Mouse (Mus musculus) MEL (cell line): ENCODE measurements around the gene Krtap4-7. TPM values are rescaled to one million over a fixed set of nuclear protein-coding genes. Genes with fewer than 3 reads are reported as not detected.

Source experiments
- DNase-seq: peaks from one replicate; pipeline ENCODE4 v3.0.0; 2011; ENCODE audit warnings: low read depth, low spot score
- H3K27ac ChIP-seq: 2 replicates; pipeline ENCODE4 v1.5.1; 2012; ENCODE audit warnings: low read depth, mild to moderate bottlenecking, control low read depth, low read length, moderate library complexity; ENCODE audit not compliant: control insufficient read depth
- H3K27me3 ChIP-seq, 2 experiments: fragments of 150-350 bp in 1 of 2; sonication (generic) in 1 of 2; 2 replicates each; pipeline ENCODE4 v1.6.1; 2012; ENCODE audit warnings: low read length in 2 of 2, mild to moderate bottlenecking in 2 of 2, improper control_type of control experiment in 1 of 2, moderate library complexity in 1 of 2; ENCODE audit not compliant: insufficient read depth in 2 of 2, control insufficient read depth in 1 of 2
- H3K36me3 ChIP-seq, 2 experiments: 2 replicates each; pipeline ENCODE4 v1.6.1; 2012 to 2014; ENCODE audit warnings: low read length in 2 of 2, improper control_type of control experiment in 1 of 2, inconsistent platforms in 1 of 2, mild to moderate bottlenecking in 1 of 2; ENCODE audit not compliant: insufficient read depth in 2 of 2, control insufficient read depth in 1 of 2
- H3K4me1 ChIP-seq, 2 experiments: fragments of 150-350 bp in 1 of 2; sonication (generic) in 1 of 2; 2 replicates each; pipeline ENCODE4 v1.6.1; 2012; ENCODE audit warnings: low read length in 2 of 2, improper control_type of control experiment in 1 of 2, mild to moderate bottlenecking in 1 of 2; ENCODE audit not compliant: insufficient read depth in 2 of 2, control insufficient read depth in 1 of 2
- H3K4me3 ChIP-seq, 2 experiments: fragments of 150-350 bp in 1 of 2; sonication (generic) in 1 of 2; 2 replicates each; pipeline ENCODE4 v1.5.1; 2012; ENCODE audit warnings: low read depth in 2 of 2, low read length in 2 of 2, mild to moderate bottlenecking in 2 of 2, moderate library complexity in 2 of 2, control low read depth in 1 of 2, improper control_type of control experiment in 1 of 2; ENCODE audit not compliant: control insufficient read depth in 1 of 2, insufficient read depth in 1 of 2
- H3K79me2 ChIP-seq: 2 replicates; pipeline ENCODE4 v1.6.1; 2012; ENCODE audit warnings: mild to moderate bottlenecking, low read length, moderate library complexity; ENCODE audit not compliant: control insufficient read depth, poor library complexity, insufficient read depth
- H3K9ac ChIP-seq: 2 replicates; pipeline ENCODE4 v1.6.1; 2012; ENCODE audit warnings: low read depth, mild to moderate bottlenecking, control low read depth, low read length, moderate library complexity; ENCODE audit not compliant: control insufficient read depth, poor library complexity, severe bottlenecking
- H3K9me3 ChIP-seq: fragments of 150-350 bp; sonication (generic); replicated peaks from 2 replicates; pipeline ENCODE4 v1.6.1; 2012; ENCODE audit warnings: mild to moderate bottlenecking, low read length, improper control_type of control experiment, moderate library complexity; ENCODE audit not compliant: insufficient read depth
- CHD1 ChIP-seq: IDR thresholded peaks from 2 replicates; pipeline ENCODE4 v1.6.1; 2012; ENCODE audit warnings: low read depth, mild to moderate bottlenecking, inconsistent platforms, low read length, improper control_type of control experiment
- CTCF ChIP-seq, 3 experiments: IDR thresholded peaks in 2 of 3; conservative IDR thresholded peaks in 1 of 3; 2 replicates each; pipeline ENCODE4 v1.5.1; 2011 to 2012; ENCODE audit warnings: low read length in 3 of 3, low read depth in 2 of 3, mild to moderate bottlenecking in 2 of 3, improper control_type of control experiment in 1 of 3, inconsistent platforms in 1 of 3, mixed read lengths in 1 of 3, moderate library complexity in 1 of 3; ENCODE audit not compliant: control insufficient read depth in 1 of 3, insufficient read depth in 1 of 3, poor library complexity in 1 of 3, severe bottlenecking in 1 of 3
- ELF1 ChIP-seq: IDR thresholded peaks from 2 replicates; pipeline ENCODE4 v1.6.1; 2014; ENCODE audit warnings: low read depth, mild to moderate bottlenecking, inconsistent platforms, low read length, improper control_type of control experiment, moderate library complexity
- EP300 ChIP-seq, 2 experiments: IDR thresholded peaks; 2 replicates each; pipeline ENCODE4 v1.6.1; 2011; ENCODE audit warnings: improper control_type of control experiment in 2 of 2, low read length in 2 of 2, low read depth in 1 of 2, mild to moderate bottlenecking in 1 of 2
- GATA1 ChIP-seq: IDR thresholded peaks from 2 replicates; pipeline ENCODE4 v1.6.1; 2011; ENCODE audit warnings: low read depth, low read length, improper control_type of control experiment
- JUND ChIP-seq: IDR thresholded peaks from 2 replicates; pipeline ENCODE4 v1.6.1; 2011; ENCODE audit warnings: low read depth, mild to moderate bottlenecking, improper control_type of control experiment, low read length
- MAX ChIP-seq: IDR thresholded peaks from 2 replicates; pipeline ENCODE4 v1.6.1; 2011; ENCODE audit warnings: low read length, improper control_type of control experiment
- MEF2A ChIP-seq: IDR thresholded peaks from 2 replicates; pipeline ENCODE4 v1.6.1; 2014; ENCODE audit warnings: low read depth, mild to moderate bottlenecking, inconsistent platforms, low read length, improper control_type of control experiment; ENCODE audit not compliant: poor library complexity, insufficient replicate concordance, severe bottlenecking; ENCODE audit errors: extremely low read depth
- MXI1 ChIP-seq: IDR thresholded peaks from 2 replicates; pipeline ENCODE4 v1.6.1; 2011; ENCODE audit warnings: mild to moderate bottlenecking, low read depth, low read length, improper control_type of control experiment
- MYB ChIP-seq: IDR thresholded peaks from 2 replicates; pipeline ENCODE4 v1.6.1; 2011; ENCODE audit warnings: mild to moderate bottlenecking, low read depth, low read length, improper control_type of control experiment
- NELFE ChIP-seq: IDR thresholded peaks from 2 replicates; pipeline ENCODE4 v1.6.1; 2011; ENCODE audit warnings: low read depth, low read length, improper control_type of control experiment
- RAD21 ChIP-seq: IDR thresholded peaks from 2 replicates; pipeline ENCODE4 v1.6.1; 2011; ENCODE audit warnings: mild to moderate bottlenecking, low read depth, low read length, improper control_type of control experiment
- TAL1 ChIP-seq: IDR thresholded peaks from 2 replicates; pipeline ENCODE4 v1.6.1; 2012; ENCODE audit warnings: mild to moderate bottlenecking, inconsistent platforms, low read length, moderate library complexity, mixed read lengths
- TBP ChIP-seq: IDR thresholded peaks from 2 replicates; pipeline ENCODE4 v1.8.0; 2011; ENCODE audit warnings: low read depth, low read length, improper control_type of control experiment
- UBTF ChIP-seq: IDR thresholded peaks from 2 replicates; pipeline ENCODE4 v1.6.1; 2012; ENCODE audit warnings: low read depth, mild to moderate bottlenecking, inconsistent platforms, low read length, improper control_type of control experiment, moderate library complexity, borderline replicate concordance; ENCODE audit not compliant: insufficient read depth
- USF1 ChIP-seq: IDR thresholded peaks from 2 replicates; pipeline ENCODE4 v1.6.1; 2014; ENCODE audit warnings: low read depth, mild to moderate bottlenecking, inconsistent platforms, low read length, improper control_type of control experiment, moderate library complexity
- ZC3H11A ChIP-seq: IDR thresholded peaks from 2 replicates; pipeline ENCODE4 v1.6.1; 2012; ENCODE audit warnings: low read depth, mild to moderate bottlenecking, inconsistent platforms, low read length, improper control_type of control experiment
- ZMIZ1 ChIP-seq: IDR thresholded peaks from 2 replicates; pipeline ENCODE4 v1.6.1; 2012; ENCODE audit warnings: low read depth, mild to moderate bottlenecking, inconsistent platforms, low read length, improper control_type of control experiment, moderate library complexity
- polyA plus RNA-seq, 2 experiments: library from polyadenylated mRNA; stranded (reverse) in 1 of 2; unstranded in 1 of 2; fragments of >175 nt in 1 of 2; fragments of >200 nt in 1 of 2; gene quantifications; 2 replicates each; pipeline versions ENCODE4 v1.2.1 to v1.2.4; 2012; ENCODE audit warnings: low replicate concordance in 2 of 2, low read depth in 1 of 2; ENCODE audit not compliant: insufficient read length in 2 of 2, insufficient read depth in 1 of 2, missing spikeins in 1 of 2
- total RNA-seq: library from RNA; depleted of rRNA; stranded (reverse); fragments of 300-350 nt; gene quantifications from 2 replicates; pipeline ENCODE4 v1.2.3, GENCODE M21; 2012

The Krtap4-7 gene
- total and polyA plus RNA-seq, 3 experiments, result not detected

DNA sequence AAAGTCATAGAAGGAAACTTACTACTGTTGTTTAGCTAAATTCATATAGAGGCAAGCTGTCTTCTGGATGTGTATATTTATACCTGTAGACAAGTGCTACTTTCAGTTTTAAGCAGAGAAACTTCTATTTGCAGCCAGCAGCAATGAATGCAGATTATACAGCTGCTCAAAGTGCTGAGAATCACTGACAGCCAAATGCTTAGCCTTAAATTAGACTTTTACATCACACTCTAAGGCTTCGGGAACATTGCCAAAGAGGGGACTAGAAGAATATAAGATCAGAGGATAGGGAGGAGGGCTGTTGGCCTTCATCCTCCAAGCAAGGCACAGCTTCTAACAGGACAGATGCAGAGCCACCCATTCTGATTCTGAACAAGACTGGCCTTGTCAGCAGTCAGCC lies 6.8 kb downstream of the Krtap4-7 start:
- Histone ChIP-seq H3K79me2 (no peaks in the 10 kb centered on the region), H3K27ac (no peak overlapping the region), H3K4me3 (no peak overlapping the region), H3K27me3 (no peaks in the 10 kb centered on the region), H3K9ac (no peak overlapping the region), H3K9me3 (no peaks in the 10 kb centered on the region; the same call in 1 of the 2 replicates), H3K36me3 (no peaks in the 10 kb centered on the region), H3K4me1 (no peaks in the 10 kb centered on the region)
- TF ChIP-seq JUND, result no peak
- no peak for TF ChIP-seq CHD1
- TF ChIP-seq ZMIZ1, result no peak
- TF ChIP-seq ELF1, result no peak
- TF ChIP-seq MEF2A, result no peak
- TF ChIP-seq TAL1, result no peak
- TF ChIP-seq MAX, result no peak
- no peak for TF ChIP-seq NELFE
- TF ChIP-seq EP300 (IDR thresholded peaks at IDR 0.05; ENCODE audit: low read depth in 1 of 2, low read length in 2 of 2), result no peak
- DNase-seq, result no peak

DNA sequence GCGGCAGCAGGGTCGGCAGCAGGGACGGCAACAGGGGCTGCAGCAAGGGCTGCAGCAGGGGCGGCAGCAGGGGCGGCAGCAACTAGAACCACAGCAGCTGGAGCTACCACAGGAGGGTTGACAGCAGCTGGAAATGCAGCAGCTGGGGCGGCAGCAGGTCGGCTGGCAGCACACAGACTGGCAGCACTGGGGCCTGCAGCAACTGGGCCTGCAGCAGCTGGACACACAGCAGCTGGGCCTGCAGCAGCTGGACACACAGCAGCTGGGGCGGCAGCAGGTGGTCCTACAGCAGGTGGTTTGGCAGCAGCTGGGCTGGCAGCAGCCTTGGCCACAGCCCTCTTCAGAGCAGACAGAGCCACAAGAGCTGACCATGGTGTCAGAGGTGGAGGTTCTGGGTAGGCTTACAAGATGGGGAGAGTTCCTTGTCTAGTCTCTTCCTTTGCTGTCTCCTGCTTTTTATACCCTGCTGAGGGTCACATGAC lies 9.2 kb downstream of the Krtap4-7 start, which contains the start of gene Krtap4-2:
Krtap4-2 (minus strand) TSS at position 432 of the 482 bp plus-strand sequence.
- no peaks in the 10 kb centered on the region for H3K9me3 ChIP-seq

DNA sequence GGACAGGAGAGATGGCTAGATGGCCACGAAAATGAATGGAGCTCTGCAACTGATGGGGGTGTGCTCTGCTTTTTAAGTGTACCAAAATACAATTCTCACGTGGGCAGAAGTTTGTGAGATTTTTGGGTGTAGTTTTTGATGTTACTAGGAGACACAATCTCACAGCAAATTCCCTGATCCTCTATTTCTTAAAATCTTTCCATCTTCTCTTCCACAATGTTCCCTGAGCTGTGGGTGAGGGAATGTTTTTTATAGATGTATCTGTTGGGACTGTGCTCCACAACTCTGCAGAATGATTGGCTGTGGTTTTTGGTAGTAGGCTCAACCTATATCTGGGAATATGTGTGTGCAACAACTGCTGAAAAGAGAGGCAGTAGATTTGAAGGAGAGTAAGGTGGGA lies 10.6 kb downstream of the Krtap4-7 start:
- no peaks in the 10 kb centered on the region for H3K79me2 ChIP-seq
- H3K4me1 ChIP-seq, result no peaks in the 10 kb centered on the region
- H3K4me3 ChIP-seq, result no peak overlapping the region
- no peak for TF ChIP-seq TAL1
- TF ChIP-seq MYB, result no peak
- no peak for TF ChIP-seq CTCF (IDR thresholded peaks at IDR 0.05 in 2 of 3, conservative IDR thresholded peaks at IDR 0.05 in 1 of 3; ENCODE audit: control insufficient read depth in 1 of 3, insufficient read depth in 1 of 3, low read depth in 2 of 3, low read length in 3 of 3, poor library complexity in 1 of 3, severe bottlenecking in 1 of 3)
- TF ChIP-seq ZC3H11A, result no peak
- no peak for TF ChIP-seq UBTF
- TF ChIP-seq GATA1, result no peak
- TF ChIP-seq JUND, result no peak
- TF ChIP-seq MXI1, result no peak
- TF ChIP-seq EP300 (IDR thresholded peaks at IDR 0.05; ENCODE audit: low read depth in 1 of 2, low read length in 2 of 2), result no peak
- no peak for TF ChIP-seq USF1
- no peak for TF ChIP-seq TBP
- TF ChIP-seq, all 39 proteins: peak for 0
- H3K36me3 ChIP-seq, result no peaks in the 10 kb centered on the region
- no peak overlapping the region for H3K27ac ChIP-seq
- H3K27me3 ChIP-seq, result no peaks in the 10 kb centered on the region
- no peaks in the 10 kb centered on the region for H3K9me3 ChIP-seq
- no peak for DNase-seq
- H3K9ac ChIP-seq, result no peak overlapping the region

More for the DNA sequence above, 9.2 kb downstream of the Krtap4-7 start, which contains the start of gene Krtap4-2:
- Histone ChIP-seq H3K79me2 (no peaks in the 10 kb centered on the region), H3K27ac (no peak within 1 kb of the TSS), H3K4me3 (no peak within 1 kb of the TSS), H3K27me3 (no peaks in the 10 kb centered on the region), H3K4me1 (no peaks in the 10 kb centered on the region), H3K36me3 (no peaks in the 10 kb centered on the region), H3K9ac (no peak within 1 kb of the TSS)
- no peak for DNase-seq
- TF ChIP-seq UBTF (no peak), CTCF (IDR thresholded peaks at IDR 0.05 in 2 of 3, conservative IDR thresholded peaks at IDR 0.05 in 1 of 3; ENCODE audit: control insufficient read depth in 1 of 3, insufficient read depth in 1 of 3, low read depth in 2 of 3, low read length in 3 of 3, poor library complexity in 1 of 3, severe bottlenecking in 1 of 3) (no peak), CHD1 (no peak), RAD21 (no peak), EP300 (IDR thresholded peaks at IDR 0.05; ENCODE audit: low read depth in 1 of 2, low read length in 2 of 2) (no peak), ELF1 (no peak)
